Mouse (Mus musculus): ENCODE data around the gene Kansl3. TPM values are rescaled to one million over a fixed set of nuclear protein-coding genes. Genes with fewer than 3 reads are reported as not detected.

The Kansl3 gene
- total RNA-seq (2021), result 10 to 100 TPM; 76.6 TPM
- long read RNA-seq, experiment 1, transcript Kansl3-205 (21 exons, 2,801 nt), result major isoform, 6 of 56 reads
- long read RNA-seq, experiment 1, partial matches to known transcripts, result 22 of 56 reads
- long read RNA-seq, experiment 1, other reads (novel, unspliced or antisense), result 27 of 56 reads
- long read RNA-seq, experiment 2, partial matches to known transcripts, result 12 of 24 reads
- long read RNA-seq, experiment 2, other reads (novel, unspliced or antisense), result 10 of 24 reads

DNA sequence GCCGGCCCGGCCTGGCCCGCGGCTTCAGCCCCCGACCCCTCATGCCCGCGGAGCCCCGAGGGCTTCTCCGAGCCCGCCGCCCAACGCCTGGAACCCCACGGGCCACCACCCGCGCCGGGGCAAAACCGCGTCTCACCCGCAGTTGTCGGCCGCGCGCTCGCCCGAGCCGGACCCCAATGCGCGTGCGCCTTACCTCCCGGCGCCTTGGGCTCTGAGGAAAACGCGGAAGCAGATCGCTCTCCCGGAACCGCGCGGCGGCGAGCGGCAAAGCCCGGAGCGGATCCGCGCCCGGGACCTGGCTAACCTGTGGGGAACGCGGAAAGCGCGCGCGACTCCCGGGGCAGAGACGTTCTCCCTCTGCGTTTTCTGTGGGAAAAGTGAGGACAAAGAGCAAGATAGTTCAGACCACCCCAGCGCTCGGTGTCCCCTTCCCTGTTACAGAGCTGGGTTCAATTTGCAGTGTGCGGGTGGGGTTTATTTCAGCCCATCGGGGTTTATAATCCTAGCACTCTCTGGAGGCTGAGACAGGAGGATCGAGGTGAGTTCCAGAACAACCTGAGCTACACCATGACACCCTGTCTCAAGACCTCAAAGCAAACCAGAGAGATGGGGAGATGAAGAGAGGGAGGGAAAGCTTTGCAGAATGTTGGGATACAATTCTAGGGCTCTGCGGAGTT lies at the start of gene Kansl3:
TSS of gene Kansl3 (minus strand) at position 213 of the 677 bp plus-strand sequence.
- DNase-seq (ENCODE audit: low spot score in 2 of 2), result peak; percentile 85

DNA sequence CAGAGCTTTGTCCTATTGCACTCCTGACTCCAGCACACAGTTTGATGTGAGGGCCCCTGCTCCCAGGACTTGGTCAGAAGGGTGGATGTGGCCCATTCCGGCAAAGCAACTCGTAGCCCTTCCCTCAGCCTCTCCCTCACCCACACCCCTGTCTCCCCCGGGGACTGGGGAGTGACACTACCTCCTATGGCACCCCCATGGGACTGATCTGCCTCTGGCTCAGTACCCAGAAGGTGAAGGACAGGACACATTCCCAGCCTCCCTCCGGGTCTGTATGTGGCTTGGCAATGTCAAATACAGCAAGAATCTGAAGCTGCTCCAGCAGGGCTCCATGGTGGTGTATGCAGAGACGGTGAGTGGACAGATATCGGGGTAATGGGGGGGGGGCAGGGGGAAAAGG lies 35.5 kb upstream of the Kansl3 start:
- no peak for DNase-seq (ENCODE audit: low spot score in 2 of 2)

DNA sequence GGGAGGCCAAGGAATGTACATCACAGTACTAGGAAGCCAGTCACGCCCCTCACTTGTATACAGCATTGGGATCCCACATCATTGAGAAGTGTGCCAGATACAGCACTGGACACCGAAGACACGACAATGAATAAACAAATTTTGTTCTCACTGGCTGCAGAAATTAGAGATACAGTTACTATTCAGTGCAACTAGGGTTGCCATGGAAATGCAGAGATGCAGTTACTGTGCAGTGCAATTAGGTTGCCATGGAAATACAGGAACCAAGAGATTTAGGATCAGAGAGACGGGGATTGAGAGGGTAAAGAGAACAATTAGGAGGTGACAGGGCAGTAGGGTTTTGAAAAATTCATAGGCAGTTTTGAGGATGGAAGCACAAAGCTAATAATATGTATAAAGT lies 32.5 kb upstream of the Kansl3 start:
- no peak for DNase-seq (ENCODE audit: low spot score in 2 of 2)

DNA sequence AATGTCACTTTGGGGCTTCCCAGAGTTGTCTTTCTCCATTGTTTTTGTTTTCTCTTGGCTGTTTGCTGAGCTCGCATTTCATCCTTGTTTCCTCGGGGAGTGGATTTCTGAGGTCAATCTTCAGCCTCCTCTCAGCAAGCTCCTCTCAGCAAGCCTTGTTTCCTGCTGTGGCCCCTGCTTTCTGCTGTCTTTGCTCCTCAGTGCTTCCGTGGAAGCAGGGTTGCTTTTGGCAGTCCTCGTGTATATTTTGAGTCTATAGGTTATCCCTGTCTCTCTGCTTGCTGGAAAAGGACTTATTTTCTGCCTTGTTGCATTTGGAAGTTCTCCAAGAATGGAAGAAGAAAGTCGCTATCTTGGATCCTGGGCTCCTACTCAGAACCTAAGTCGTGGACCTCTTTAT lies 28.1 kb upstream of the Kansl3 start:
- DNase-seq (ENCODE audit: low spot score in 2 of 2), result no peak

DNA sequence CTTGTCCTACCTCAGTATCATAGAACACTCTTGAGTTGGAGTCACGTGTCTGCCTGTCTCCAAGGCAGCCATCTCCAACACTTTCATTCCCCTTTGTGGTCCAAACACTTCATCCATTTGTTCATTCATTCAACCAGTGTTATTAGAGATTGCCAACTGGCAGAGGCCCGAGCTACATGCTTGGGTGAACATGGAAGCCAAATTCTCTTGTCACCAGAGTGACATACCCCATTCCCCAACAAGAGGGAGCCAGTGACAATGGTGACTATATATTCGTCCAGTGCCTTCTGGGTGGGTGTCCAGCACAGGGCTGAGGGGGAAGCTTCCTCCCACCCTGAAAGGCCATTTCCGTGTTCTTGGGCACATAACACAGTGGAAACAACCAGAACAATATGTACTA lies 10.6 kb upstream of the Kansl3 start:
- DNase-seq (ENCODE audit: low spot score in 2 of 2), result no peak

DNA sequence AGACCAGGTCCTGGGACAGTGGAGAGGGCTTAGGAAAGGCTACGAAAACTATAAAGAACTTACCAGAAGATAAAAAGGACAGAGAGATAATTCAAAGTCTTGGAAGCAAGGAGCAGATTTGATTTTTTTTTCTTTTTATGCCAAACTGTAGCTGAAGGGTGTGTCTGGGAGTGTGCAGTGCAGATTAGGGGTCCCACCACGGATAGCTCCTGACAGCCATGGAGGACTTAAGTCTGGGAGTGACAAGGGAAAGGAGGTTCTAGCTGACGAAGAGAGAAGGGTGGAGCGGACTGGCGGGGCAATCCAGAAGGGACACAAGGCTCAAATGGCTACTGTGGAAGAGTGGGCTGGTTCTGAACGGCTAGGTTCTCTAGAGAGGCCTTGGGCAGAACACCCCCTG lies 9.9 kb upstream of the Kansl3 start:
- no peak for DNase-seq (ENCODE audit: low spot score in 2 of 2)

DNA sequence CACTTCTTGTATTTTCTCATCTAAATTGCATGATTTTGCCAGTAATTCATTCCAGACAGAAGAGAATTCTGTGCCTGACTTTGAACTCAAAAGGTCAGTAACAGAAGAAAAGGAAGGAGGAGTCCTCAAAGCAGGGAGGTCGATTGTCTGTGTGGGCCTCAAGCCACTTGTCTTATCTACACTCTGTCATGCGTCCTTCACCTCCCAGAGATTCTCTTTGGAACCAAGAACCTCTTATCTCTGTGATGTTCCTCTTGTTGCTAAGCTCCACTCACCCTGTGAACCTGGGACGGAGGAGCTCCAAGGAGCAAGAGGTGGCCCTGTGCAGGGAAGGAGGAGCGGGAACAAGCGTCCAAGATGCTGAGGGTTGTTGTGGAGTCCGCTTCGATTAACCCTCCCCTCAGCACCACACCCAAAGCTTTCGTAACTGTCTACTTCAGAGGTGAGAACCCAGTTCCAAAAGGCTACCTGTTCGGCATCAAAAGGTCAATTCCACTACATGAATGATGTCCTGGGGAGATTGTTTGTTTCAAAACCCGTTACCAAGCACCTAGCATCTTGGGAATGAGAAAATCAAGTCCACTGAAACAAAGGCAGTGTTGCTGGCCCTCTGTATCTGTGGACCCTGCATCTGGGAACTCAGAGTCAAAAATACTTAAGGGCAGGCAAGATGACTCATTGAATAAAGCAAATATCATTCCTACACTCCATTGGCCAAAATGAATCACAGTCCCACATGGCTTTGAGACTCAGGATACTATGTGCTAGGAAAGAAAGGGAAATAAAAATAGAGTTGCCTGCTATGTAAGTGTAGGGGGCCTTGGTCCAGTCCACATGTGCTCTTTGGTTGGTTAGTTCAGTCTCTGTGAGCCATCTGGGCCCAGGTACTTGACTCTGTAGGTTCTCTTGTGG lies 3.2 kb upstream of the Kansl3 start, which contains the start of gene Fer1l5:
TSS of gene Fer1l5 (plus strand) at position 358 of the 912 bp plus-strand sequence.
- DNase-seq (ENCODE audit: low spot score in 2 of 2), result no peak

DNA sequence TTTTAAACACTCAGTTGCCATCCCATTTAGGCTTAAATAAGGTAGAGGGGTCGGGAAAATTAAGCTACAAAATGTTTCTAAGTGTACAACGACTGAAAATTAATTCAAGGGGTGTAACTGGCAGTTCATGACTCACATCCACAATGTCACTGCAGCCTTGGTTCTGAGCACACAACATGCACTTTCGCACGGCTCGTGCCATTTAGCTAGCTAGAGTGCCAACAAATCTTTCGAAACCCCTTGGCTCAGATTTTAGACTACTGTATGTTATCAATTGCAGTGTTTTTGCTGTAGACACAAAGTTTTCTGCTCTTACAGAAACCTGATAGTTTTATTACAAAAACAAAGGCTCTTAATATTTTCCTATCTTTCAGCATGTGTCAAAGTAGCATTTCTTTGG lies 1.9 kb upstream of the Kansl3 start:
- no peak for DNase-seq (ENCODE audit: low spot score in 2 of 2)

DNA sequence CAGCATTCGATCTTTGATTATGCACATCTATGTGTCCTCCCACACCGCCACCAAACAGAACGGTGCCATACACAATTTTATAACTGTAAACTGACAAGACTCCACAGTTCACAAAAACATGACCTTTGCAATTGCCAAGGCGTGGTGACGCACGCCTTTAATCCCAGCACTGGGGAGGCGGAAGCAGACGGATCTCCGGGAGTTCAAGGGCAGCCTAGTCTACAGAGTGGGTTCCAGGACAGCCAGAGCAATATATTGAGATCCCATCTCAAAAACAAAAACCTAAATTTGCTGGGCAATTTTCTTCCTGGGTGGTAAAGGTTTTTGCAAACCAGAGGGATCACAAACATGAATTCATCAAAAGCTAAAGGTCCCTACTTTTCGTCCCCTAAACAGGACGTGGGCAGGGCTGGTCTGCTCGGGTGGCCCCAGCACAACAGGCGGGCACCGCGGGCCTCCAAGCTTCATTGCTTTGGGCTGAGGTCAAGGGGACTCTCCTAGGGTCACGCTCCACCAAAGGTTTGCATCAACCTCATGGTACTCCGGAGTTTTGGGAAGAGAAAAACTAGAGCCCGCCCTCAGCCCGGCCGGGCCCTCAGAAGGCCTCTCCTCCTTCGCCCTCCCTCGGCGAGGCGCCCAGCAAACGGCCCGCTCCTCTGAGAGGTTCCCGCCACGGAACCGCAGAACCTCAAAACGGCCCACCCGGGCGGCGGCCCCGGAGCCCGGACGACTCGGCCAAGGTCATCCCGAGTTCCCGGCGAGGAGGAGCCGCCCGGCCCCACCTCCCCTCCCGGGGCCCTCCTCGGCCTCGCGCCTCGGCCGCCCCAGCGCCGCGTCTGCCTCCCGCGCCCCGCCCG lies 641 bp downstream of the Kansl3 start:
- peak in 1 of 2 experiments; percentile 21 for DNase-seq (ENCODE audit: low spot score in 2 of 2)

DNA sequence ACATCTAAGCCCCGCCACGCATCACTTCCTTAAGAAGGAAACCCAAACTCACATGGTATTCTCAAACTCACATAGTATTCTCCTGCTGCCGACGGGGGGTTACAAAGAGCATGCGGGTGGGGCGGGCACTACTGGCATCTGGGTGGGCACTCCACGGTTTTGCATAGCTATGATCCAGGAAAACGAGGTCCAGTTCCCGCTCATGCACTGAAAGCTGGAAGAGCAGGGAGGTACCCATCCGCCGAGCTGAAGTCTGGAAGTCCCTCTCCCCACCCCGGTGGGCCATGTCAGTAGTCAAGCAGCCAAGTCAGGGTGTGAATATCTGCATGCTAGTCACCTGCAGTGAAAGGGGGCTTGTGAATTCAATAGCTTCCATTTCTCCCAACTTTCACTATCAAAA lies 1.3 kb downstream of the Kansl3 start:
- DNase-seq (ENCODE audit: low spot score in 2 of 2), result no peak

DNA sequence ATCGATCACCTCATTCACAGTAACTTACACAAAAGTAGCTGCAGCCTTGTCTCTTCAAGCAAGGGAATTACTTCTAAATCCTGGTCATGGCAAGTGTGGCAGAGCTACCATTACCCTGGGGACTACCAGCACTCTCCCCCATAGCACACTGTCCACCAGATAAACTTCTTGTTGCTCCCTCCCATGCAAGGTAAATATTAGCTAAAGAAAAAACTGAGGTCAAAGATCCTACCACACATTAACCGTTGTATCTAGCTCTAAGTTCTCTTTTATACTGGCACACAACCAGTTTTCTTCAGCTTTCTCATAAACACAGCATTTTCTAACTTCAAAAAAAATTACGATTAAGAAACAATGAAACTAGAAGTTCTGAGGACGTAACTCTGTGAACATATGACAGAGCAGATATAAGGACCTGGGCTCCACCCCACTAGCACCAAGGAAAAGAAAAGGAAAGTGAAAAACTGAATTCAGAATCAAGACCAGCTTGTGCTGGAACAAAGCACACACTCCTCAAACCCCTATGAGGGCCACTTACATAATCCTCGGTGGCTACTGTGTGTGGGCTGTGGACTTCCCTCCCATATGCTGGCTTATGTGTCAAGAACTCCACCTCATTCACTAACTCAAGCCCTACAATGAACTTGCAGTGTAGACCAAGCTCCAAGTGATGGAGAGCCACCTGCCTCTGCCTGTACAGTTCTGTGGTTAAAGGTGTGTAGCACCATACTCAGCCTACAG lies 11.9 kb downstream of the Kansl3 start:
- no peak for DNase-seq (ENCODE audit: low spot score in 2 of 2)

DNA sequence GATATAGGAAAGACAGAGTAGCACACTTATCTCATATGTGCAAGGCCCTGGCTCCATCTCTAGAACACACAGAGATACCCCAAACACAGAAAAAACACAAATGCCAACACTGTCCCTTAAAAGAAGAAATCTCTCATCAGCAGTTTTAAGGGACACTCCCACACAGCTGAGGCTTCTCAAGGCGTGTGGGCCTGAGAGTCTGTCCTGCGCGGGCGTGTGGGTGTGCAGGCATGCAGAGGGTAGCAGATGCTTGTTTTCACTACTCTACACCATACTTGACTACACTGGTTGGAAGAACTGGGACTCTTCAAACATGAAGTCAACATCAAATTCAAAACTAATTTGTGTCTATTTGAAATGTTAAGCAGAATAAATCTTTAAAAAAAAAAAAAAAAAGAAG lies 16.6 kb downstream of the Kansl3 start:
- DNase-seq (ENCODE audit: low spot score in 2 of 2), result peak; percentile 55 to 78

DNA sequence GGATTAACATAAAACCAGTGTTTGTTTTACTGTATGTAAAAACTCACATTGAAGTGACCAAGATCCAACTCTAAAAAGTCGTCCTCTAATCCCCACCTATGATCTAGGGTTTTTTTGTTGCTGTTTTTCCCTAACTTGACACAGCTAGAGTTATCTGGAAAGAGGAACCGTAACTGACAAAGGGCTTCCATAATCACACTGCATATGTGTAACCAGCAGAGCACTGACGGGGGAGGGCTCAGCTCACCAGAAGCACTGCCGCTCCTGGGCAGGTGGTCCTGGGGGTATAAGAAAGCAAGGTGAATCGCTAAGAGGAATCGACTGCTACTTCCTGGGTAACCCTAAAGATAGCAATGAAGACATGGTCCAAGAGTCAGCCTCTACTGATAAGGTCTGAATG lies 26.4 kb downstream of the Kansl3 start:
- no peak for DNase-seq (ENCODE audit: low spot score in 2 of 2)

DNA sequence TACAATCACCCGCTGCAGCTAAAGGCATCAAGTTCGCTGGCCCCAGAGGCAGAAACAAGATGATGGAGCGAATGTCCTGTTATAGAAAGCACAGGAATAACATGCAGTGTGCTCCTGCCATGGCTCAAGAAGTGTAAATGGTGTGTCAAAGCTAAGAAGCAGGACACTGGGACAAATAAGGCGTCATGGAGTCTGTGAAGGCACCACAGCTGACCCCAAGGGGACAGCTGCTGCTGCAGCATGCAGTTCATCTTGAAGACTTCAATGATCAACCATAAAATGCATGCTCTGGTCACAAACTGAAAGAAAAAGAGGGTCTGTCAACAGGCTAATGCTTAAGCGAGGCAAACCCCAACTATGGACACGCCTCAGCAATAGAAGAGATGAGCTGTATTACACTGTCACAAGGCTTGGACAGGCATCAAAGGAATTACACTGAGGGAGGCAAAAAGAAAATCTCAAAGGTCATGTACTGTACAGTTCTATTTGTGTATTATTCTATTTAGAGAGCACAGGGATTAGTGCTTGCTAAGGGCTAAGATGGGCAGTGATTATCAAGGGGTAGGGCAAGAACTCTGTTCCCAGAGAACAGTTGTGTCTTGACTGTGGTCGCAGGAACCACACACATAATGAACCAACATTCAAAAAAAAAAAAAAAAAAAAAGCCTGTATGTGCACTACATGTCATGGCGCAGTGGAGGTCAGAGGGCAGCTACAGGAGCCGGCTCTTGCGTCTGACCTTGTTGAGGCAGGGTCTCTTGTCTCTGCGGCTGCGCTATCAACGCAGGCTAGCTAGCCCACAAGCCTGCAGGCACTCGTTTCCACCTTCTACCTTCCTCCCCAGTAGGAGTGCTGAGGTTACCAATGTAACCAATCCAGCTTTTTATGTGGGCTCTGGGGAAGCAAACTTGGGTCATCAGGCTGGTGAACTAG lies 35.8 kb downstream of the Kansl3 start:
- DNase-seq (ENCODE audit: low spot score in 2 of 2), result no peak

DNA sequence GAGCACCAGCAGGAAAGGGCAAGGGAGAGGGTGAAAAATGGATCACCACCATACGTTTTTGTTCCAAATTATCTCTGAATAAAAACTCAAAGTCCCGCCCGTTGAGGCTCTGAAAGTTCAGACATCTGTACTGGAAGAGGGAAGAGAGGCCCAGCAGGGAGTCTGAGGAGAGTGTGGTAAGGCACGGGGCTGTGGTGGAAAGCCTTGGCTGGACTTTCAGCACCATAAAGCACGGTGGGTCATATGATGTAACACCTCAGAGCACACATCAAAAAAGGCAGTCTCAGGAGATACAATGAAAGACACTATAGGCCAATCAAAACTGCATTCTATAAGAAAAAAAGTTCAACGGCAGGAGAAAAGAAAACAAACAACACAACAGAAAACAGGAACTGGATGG lies 37.2 kb downstream of the Kansl3 start:
- no peak for DNase-seq (ENCODE audit: low spot score in 2 of 2)

DNA sequence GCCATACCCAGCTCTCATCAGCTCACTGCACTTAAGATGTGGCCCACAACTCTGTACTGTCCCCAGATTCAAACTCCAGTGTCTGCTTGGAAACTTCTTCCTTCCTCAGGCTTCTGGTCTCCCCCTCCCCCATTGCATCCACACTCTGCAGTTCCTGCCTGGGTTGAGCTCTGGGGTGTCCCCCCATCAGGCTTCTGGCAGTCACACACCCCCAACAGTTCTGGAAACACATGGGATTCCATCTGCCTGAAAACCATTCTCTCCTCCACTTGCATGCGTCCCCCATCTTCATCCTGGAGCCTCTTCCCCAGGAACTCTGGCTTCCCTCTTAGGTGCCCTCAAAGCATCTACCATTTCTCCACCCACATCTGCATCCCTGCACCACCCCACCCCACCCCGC lies 42.2 kb downstream of the Kansl3 start:
- DNase-seq (ENCODE audit: low spot score in 2 of 2), result no peak

DNA sequence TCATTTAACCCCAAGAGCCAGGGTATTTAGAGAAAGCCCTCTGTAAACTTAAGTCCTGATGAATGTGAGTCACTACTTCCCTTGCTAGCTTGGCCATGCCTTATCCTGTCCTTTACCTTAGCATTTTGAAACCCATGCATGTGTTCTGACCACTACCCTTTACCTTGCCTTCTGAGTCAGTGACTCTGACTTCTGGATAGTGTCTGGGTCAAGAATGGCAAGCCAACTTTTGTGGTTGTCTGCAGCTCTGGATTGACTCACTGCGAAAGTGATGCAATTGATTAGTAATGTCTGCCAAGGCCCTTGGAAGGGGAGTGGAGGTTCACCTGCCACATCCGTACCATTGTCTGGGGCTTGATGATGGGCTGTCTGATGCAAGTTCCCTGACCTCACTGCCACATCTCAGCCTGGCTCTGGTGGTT lies 43.1 kb downstream of the Kansl3 start:
- DNase-seq (ENCODE audit: low spot score in 2 of 2), result no peak

DNA sequence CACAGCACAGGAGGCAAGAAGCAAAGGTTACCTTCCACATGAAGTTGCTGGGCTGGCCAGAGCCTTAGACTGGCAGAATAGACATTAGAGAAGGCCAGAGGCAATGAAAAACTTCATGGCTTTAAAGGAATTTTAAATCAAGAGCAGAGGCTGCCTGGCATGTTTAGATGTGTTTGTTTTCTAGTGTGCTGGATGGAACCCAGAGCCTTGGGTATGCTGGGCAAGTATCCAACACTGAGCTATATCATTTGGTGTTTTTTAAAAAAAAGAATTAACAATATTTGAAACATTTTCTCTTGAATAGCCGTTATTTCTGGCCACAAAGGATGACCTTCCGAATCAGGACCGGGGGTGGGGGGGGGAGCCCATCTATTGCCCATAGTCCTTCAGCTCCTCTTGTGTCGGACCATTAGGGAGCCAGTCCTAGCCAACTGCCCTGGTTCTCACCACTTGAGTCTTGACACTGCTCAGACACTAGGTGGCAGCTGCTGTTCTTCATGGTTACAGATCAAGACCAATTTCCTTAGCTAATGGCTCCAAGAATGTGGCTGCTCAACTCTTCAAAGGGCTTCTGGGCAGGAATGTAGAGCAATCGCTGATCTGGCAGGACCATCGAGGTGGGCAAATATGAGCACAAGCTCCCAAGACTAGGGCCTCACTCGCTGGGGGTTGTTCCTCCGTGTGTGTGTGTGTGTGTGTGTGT lies 45.1 kb downstream of the Kansl3 start:
- DNase-seq (ENCODE audit: low spot score in 2 of 2), result peak; percentile 42 to 49

DNA sequence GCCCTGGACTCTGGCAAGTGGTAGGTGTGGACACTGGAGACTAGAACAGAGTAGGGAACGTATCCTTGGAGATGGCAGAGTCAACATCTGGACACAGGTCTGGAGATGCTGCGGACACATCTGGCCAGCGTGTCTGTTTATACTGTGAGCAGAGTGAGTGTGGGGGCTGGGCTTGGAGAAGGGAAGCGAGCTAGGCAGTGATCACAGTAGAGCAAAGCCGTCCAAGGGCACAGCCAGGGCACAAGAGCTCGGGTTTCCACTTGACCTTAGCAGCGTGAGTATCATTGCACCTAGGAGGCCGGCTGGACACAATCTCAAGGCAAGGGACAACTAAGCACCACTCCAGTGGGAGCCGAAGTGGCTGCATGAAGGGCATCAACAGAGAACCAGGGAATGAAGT lies 45.9 kb downstream of the Kansl3 start:
- DNase-seq (ENCODE audit: low spot score in 2 of 2), result no peak
